Mouse (Mus musculus) layer of hippocampus, adult 9-10 months (tissue): Measurements from ENCODE around the gene Nelfe.
"Not testable (repeated sequence)": the region's sequence is repeated elsewhere in the genome, so short reads cannot be mapped to it uniquely, and the experiment has no call there.

Experiments
- DNase-seq: peaks from one replicate; pipeline ENCODE4 v3.0.0; 2022; ENCODE audit warnings: low spot score

Gene Nelfe

GRCm38 (mm10) chr17:34893072-34893824, 43.1 kb downstream of the Nelfe start:
- DNase-seq: no peak

GRCm38 (mm10) chr17:34894074-34894597, 43.9 kb downstream of the Nelfe start:
- DNase-seq: peak; percentile 82

GRCm38 (mm10) chr17:34894801-34895530, 44.8 kb downstream of the Nelfe start:
- DNase-seq: no peak

GRCm38 (mm10) chr17:34895724-34896123, 45.5 kb downstream of the Nelfe start:
- DNase-seq: no peak

- no peak for DNase-seq
Measured at GRCm38 (mm10) chr17:34896366-34896765, 46.2 kb downstream of the Nelfe start.

GRCm38 (mm10) chr17:34897373-34898159, 47.4 kb downstream of the Nelfe start:
- peak; percentile 43 for DNase-seq

GRCm38 (mm10) chr17:34898160-34898586, 48.0 kb downstream of the Nelfe start, which contains the start of the genes C2 and Ehmt2:
Gene C2, minus strand, starts transcription at chr17:34898265.
Gene Ehmt2, plus strand, starts transcription at chr17:34898469.
- DNase-seq: peak; percentile 39

GRCm38 (mm10) chr17:34898706-34899052, 48.5 kb downstream of the Nelfe start:
- no peak for DNase-seq

- no peak for DNase-seq
Measured at GRCm38 (mm10) chr17:34899053-34899889, 49.1 kb downstream of the Nelfe start.

- no peak for DNase-seq
Measured at GRCm38 (mm10) chr17:34899890-34900243, 49.7 kb downstream of the Nelfe start.

GRCm38 (mm10) chr17:34900826-34901225, 50.6 kb downstream of the Nelfe start:
- not testable (repeated sequence) for DNase-seq

- DNase-seq: not testable (repeated sequence)
Measured at GRCm38 (mm10) chr17:34901948-34902347, 51.8 kb downstream of the Nelfe start.

- DNase-seq: no peak
Measured at GRCm38 (mm10) chr17:34902895-34903294, 52.7 kb downstream of the Nelfe start.
